Mouse (Mus musculus) cerebellum, postnatal 4 days (tissue): ENCODE data around the gene Zfp324.

Experiments used
- DNase-seq, 2 experiments: peaks; one replicate each; pipeline ENCODE4 v3.0.0; 2022; ENCODE audit warnings: low spot score in 2 of 2, mixed read lengths in 1 of 2

Zfp324 gene

GRCm38 (mm10) chr7:13009143-13010004 is 43.7 kb downstream of the Zfp324 start:
- DNase-seq, result peak; percentile 84 to 92

DNA sequence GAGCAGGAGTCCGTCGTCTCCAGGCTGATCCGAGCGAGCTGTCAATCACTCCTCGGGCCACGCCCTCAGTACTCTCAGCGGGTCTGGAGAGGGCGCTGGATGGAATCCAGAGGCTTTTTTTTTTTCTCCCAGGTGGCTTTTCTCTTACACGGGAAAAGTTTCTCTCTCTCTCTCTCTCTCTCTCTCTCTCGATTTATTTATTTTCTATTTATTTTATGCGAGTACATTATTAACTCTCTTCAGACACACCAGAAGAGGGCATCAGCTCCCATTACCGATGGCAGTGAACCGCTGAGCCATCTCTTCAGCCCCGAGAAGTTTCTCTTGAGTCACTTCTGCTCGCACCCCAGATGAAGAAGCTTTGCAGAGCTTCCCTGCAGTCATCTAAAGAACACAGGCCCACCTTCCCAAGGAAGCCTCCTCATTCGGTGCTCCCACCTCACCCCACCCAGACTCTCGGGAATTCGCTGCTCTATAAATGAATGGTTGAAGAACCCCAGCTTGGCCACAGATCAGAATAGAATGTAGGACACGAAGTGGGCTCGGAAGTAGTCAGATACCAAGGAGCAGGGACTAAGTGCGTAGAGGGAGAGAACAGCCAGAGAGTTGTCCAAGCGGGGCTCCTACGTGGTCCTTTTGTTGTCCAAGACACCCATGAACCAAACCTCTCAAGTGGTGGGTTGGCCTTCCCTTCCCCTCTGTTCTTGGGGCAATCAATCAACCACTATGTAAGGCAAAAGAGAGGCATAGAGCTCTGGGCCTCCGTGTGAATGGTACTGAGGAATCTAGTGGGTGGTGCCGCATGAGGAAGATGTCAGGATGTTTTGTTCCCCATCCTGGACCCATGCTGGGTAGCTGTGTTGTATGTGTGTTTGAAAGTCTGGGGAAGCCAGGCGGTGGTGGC is 44.6 kb downstream of the Zfp324 start, which contains the start of gene Zbtb45:
TSS of gene Zbtb45 (minus strand) at position 30 of the 904 bp plus-strand sequence.
- DNase-seq, result peak in 1 of 2 experiments; percentile 19

GRCm38 (mm10) chr7:13013671-13014070 is 48.0 kb downstream of the Zfp324 start:
- no peak for DNase-seq

- no peak for DNase-seq
Observed at GRCm38 (mm10) chr7:13014275-13014839, 48.7 kb downstream of the Zfp324 start.

DNA sequence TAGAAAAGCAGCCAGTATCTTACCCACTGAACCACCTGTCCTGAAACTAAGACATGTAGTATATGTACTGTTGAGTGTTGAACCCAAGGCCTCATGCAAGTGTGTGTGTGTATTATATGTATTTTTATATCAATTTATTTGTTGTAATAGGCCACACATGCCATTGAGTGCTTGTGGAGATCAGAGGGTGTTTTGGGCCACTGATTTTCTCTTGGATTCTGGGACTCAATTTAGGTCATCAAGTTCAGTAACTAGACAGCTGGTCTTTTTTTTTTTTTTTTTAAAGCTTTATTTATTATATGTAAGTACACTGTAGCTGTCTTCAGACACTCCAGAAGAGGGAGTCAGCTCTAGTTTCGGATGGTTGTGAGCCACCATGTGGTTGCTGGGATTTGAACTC is 49.6 kb downstream of the Zfp324 start:
- DNase-seq, result no peak

- DNase-seq, result peak in 1 of 2 experiments; percentile 61
Observed at GRCm38 (mm10) chr7:13022773-13023535, 57.3 kb downstream of the Zfp324 start.
